Mouse (Mus musculus) midbrain, embryonic 14.5 days (tissue): ENCODE measurements around the gene Rtn1. TPM values are rescaled to one million over a fixed set of nuclear protein-coding genes. Genes with fewer than 3 reads are reported as not detected.

ENCODE experiments used
- ATAC-seq: fragments of 200-750 bp; cut with Nextera tagmentation; 2 replicates; pipeline ENCODE4 v1.8.0; 2017; ENCODE audit warnings: moderate number of reproducible peaks, moderate library complexity; ENCODE audit not compliant: low FRiP score, low TSS enrichment
- DNase-seq: peaks from one replicate; pipeline ENCODE4 v3.0.0-alpha.2; 2015
- H3K27ac ChIP-seq: fragments of 300-500 bp; sonication (generic); replicated peaks from 2 replicates; pipeline ENCODE4 v1.5.1; 2014; ENCODE audit warnings: mild to moderate bottlenecking, low read depth, low read length, moderate library complexity
- H3K27me3 ChIP-seq: fragments of 300-500 bp; sonication (generic); 2 replicates; pipeline ENCODE4 v1.6.1; 2014; ENCODE audit warnings: low read length, control low read depth, mixed read lengths; ENCODE audit not compliant: control insufficient read depth, insufficient read depth
- H3K36me3 ChIP-seq: fragments of 300-500 bp; sonication (generic); 2 replicates; pipeline ENCODE4 v1.6.1; 2014; ENCODE audit warnings: low read length, control low read depth; ENCODE audit not compliant: control insufficient read depth, insufficient read depth
- H3K4me1 ChIP-seq: fragments of 300-500 bp; sonication (generic); 2 replicates; pipeline ENCODE4 v1.6.1; 2014; ENCODE audit warnings: mild to moderate bottlenecking, antibody characterized with exemption, low read length, control low read depth; ENCODE audit not compliant: control insufficient read depth, insufficient read depth
- H3K4me2 ChIP-seq: fragments of 300-500 bp; sonication (generic); 2 replicates; pipeline ENCODE4 v1.6.1; 2014; ENCODE audit warnings: mild to moderate bottlenecking, low read length, moderate library complexity
- H3K4me3 ChIP-seq: fragments of 300-500 bp; sonication (generic); replicated peaks from 2 replicates; pipeline ENCODE4 v1.5.1; 2014; ENCODE audit warnings: low read depth, low read length
- H3K9ac ChIP-seq: fragments of 300-500 bp; sonication (generic); replicated peaks from 2 replicates; pipeline ENCODE4 v1.6.1; 2014; ENCODE audit warnings: mild to moderate bottlenecking, low read length, moderate library complexity
- H3K9me3 ChIP-seq: fragments of 300-500 bp; sonication (generic); 2 replicates; pipeline ENCODE4 v1.6.1; 2016; ENCODE audit warnings: low read length, control low read depth, mixed read lengths; ENCODE audit not compliant: control insufficient read depth
- WGBS: fragments of 180-500 bp; shearing (Covaris S2); extraction: QIAGEN DNeasy Blood & Tissue Kit; methylation state at CpG from one replicate; pipeline ENCODE4 v1.1.7; 2014; 5-methylcytosine and 5-hydroxymethylcytosine counted together
- polyA plus RNA-seq: library from polyadenylated mRNA; unstranded; fragments of >200 nt; fragmentation: Nextera tagmentation; extraction: Ambion mirVana; gene quantifications from 2 replicates; pipeline ENCODE4 v1.2.1, GENCODE M21; 2014

Gene Rtn1
- polyA plus RNA-seq, 1 experiment from 2014 or later, result 2,477 TPM

DNA sequence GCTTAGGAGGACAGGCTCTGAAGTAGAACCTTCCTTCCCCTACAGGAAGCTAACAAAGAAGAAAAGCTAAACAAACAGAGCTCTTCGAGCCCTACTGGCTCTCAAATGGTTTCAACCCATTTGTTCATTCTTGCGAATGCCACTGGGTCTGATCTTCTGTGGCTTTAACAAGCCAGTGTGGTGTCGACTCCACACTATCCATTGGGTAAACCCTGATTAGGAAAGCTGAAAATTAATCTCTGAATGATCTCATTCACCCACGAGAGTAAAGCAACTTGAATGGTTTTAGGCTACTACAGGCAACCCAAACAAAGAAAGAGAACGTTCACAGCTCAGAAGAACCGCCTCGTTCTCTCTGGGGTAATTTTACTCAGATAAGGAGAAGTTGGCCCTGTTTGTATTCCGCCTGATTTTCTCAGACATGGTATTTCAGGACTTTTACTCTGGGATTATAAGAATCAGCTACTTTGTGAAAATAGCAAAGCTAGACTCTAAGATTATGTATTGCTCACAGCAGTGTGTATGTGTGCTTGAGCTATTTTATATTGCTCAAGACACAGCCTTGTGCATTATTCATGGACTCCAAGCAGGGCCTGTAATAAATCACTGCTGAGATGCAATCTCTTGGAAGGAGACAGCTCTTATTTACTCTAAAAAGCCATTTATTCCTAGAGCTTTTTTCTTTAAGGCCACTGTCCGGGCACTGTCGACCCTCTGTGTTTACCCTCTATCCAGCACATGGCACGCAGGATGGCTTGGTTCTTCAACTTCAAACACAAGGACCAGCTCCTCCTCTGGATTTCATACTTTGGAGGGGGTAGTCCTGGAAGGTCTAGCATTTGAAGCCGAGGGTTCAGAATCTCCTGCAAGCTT, 43.4 kb downstream of the Rtn1 start:
- peaks cover 24% of the 10 kb centered on the region for H3K4me1 ChIP-seq
- H3K27me3 ChIP-seq, result no peaks in the 10 kb centered on the region
- DNase-seq (peak; percentile 58), ATAC-seq (no peak; the same call in 1 of the 2 replicates)
- H3K4me3 ChIP-seq, result no peak overlapping the region
- no peaks in the 10 kb centered on the region for H3K36me3 ChIP-seq
- no peak overlapping the region for H3K9ac ChIP-seq
- no peaks in the 10 kb centered on the region for H3K9me3 ChIP-seq
- peak overlapping the region; percentile 74 for H3K27ac ChIP-seq
- 36% methylated on average over 12 of the region's 12 CpGs for WGBS
- no peak overlapping the region for H3K4me2 ChIP-seq

DNA sequence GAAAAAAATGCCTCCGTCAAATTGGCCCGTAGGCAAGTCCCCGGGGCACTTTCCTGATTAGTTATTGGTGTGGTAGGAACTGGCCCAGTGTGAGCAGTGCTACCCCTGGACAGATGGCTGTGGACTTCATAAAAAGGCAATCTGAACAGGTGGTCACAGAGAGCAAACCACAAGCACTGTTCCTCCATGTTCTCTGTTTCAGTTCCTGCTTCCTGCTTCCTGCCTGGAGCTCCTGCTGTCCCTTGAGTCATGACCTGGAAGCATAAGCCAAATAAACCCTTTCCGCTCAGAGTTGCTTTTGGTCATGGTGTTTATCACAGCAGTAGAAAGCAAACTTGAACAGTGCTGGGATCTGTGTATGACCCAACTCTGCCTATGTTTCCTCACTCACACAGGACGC, 44.3 kb downstream of the Rtn1 start:
- Histone ChIP-seq H3K4me3 (no peak overlapping the region), H3K4me2 (no peak overlapping the region), H3K9me3 (no peaks in the 10 kb centered on the region), H3K27me3 (no peaks in the 10 kb centered on the region), H3K36me3 (no peaks in the 10 kb centered on the region), H3K9ac (no peak overlapping the region), H3K27ac (peak overlapping the region; percentile 74; the same call in 1 of the 2 replicates), H3K4me1 (peaks cover 19% of the 10 kb centered on the region)
- ATAC-seq, result no peak
- 85% methylated on average over 5 of the region's 5 CpGs for WGBS
- DNase-seq, result no peak

DNA sequence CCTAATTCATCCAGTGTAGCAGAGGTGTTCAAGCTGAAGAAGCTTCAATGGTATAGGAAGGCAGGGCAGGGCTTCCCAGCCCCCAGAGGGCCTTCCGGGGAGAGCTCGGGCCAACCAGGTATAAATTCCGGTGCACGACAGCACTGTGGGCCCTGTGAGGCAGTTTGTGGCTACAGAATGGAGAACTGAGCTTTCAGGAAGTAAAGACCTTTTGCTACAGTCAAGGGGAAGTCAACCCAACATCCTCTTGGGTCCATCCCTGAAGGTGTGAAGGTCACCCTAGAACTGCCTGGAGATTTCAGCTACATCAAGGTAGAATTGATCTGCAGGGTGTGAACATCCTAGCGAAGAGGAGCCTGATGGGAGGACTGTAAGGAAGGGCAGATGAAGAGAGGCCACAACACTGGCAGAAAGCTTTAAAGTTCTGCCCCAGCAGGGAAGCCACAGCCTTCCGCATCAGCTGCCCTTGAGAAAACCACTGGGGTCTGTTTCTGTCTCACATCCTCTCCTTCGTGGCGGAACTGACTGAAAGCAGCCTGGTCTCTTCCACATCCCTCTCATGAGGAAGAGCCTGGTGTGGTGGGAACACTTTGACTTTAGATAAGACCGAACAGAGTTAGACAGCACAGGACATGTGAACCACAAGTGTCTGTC, 47.0 kb downstream of the Rtn1 start:
- Histone ChIP-seq H3K27me3 (no peaks in the 10 kb centered on the region), H3K27ac (no peak overlapping the region), H3K9ac (no peak overlapping the region), H3K9me3 (no peaks in the 10 kb centered on the region), H3K4me2 (no peak overlapping the region), H3K4me1 (peaks cover 19% of the 10 kb centered on the region), H3K4me3 (no peak overlapping the region), H3K36me3 (no peaks in the 10 kb centered on the region)
- ATAC-seq, result no peak
- WGBS, result 81% methylated on average over 9 of the region's 9 CpGs
- DNase-seq, result no peak

DNA sequence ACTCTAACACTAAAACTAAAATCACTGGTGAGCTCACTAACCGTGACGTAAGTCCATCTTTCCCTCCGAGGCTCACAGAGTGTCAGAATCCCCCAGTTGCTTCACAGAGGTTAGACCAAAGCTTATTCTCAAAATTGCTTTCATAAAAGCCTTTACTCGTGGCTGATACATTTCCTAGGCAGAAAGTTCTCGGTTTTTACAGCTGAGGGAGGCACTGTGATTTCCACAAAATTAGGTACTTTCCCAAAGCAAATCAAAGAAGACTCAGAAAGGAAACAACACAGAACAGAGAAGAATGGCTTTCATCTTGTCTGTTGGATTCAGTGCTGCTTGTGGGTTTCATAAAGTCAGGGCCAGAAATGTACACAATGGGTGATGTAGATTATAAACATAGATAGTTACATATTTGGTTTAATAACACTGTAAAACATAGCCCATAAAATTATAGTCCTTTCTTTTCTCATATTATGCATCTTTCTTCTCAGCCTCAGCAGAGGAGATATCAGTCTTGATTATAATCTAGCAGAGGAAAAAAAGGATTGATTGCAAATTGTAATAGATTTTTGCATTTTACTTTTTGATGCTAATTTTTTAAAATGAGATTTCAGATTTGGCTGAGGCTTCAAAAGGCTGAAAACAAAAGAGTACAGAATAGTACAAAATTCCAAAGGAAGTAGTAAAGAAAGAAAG, 47.8 kb downstream of the Rtn1 start:
- no peaks in the 10 kb centered on the region for H3K9me3 ChIP-seq
- peaks cover 12% of the 10 kb centered on the region for H3K4me1 ChIP-seq
- no peak overlapping the region for H3K27ac ChIP-seq
- no peak overlapping the region for H3K4me3 ChIP-seq
- H3K4me2 ChIP-seq, result no peak overlapping the region
- no peak for DNase-seq
- H3K9ac ChIP-seq, result no peak overlapping the region
- no peak for ATAC-seq
- no peaks in the 10 kb centered on the region for H3K27me3 ChIP-seq
- WGBS, result 72% methylated on average over 5 of the region's 5 CpGs
- H3K36me3 ChIP-seq, result no peaks in the 10 kb centered on the region

DNA sequence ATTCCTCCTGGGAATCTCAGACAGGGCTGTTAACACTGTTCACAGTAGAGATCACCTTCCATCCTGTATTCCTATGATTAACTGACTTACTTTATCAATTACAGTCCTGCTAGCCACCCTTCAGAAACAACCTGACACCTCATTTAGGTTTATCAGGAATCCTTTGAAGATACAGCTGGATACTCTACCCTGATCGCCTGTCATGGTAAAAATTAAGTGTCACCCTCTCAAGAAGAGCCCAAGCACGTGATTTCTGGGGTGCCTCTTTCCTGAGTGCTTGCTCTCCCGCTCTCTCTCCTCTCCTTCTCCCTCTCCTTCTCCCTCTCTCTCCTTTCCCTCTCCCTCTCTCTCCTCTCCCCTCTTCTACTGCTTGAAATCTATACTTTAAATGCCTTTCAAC, 49.0 kb downstream of the Rtn1 start:
- Histone ChIP-seq H3K27me3 (no peaks in the 10 kb centered on the region), H3K36me3 (no peaks in the 10 kb centered on the region), H3K27ac (no peak overlapping the region), H3K9ac (no peak overlapping the region), H3K9me3 (no peaks in the 10 kb centered on the region), H3K4me2 (no peak overlapping the region), H3K4me3 (no peak overlapping the region), H3K4me1 (peaks cover under 1% of the 10 kb centered on the region; the same call in 1 of the 2 replicates)
- WGBS, result 79% methylated on average over 3 of the region's 3 CpGs
- no peak for DNase-seq
- ATAC-seq, result no peak

DNA sequence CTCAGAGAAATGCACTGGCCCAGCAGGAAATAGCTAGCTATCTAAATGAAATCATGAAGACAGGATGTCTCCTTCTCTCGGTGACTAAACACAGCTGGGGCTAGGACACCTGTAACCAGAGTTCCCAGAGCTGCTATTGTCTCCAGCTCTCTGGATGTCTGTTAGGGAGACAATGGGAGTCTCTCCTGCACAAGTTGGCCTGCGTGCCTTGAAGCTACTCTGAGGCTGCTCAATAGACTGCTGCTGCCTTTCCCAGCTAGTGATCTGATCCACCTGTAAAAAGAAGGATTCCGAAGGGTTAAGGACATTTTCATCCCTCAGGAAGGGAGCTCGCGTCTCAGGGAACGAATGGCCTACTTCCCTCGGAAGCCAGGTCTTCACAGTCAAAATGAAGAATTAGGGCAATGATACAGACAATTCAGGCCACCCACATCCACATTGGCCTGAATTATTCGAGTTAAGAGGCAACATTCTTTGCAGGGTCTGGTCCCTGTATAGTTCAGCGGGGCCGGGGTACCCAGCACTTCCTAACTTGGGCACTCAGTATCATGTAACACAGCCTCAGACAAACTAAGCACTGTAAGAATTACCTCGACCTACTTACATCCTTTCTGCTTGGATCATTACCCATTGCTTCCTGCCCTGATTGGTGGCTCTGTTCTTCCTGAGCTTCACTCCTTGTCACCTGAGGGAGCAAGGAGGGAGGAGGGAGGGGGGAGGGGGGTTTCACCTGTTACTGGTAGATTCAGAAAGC, 51.0 kb downstream of the Rtn1 start:
- H3K4me2 ChIP-seq, result no peak overlapping the region
- 55% methylated on average over 11 of the region's 11 CpGs for WGBS
- H3K27ac ChIP-seq, result no peak overlapping the region; the same call in 1 of the 2 replicates
- DNase-seq, result peak; percentile 19
- ATAC-seq, result no peak
- H3K9ac ChIP-seq, result no peak overlapping the region
- no peaks in the 10 kb centered on the region for H3K9me3 ChIP-seq
- H3K36me3 ChIP-seq, result no peaks in the 10 kb centered on the region
- no peaks in the 10 kb centered on the region for H3K27me3 ChIP-seq
- no peak overlapping the region for H3K4me3 ChIP-seq
- no peaks in the 10 kb centered on the region; the same call in 1 of the 2 replicates for H3K4me1 ChIP-seq

DNA sequence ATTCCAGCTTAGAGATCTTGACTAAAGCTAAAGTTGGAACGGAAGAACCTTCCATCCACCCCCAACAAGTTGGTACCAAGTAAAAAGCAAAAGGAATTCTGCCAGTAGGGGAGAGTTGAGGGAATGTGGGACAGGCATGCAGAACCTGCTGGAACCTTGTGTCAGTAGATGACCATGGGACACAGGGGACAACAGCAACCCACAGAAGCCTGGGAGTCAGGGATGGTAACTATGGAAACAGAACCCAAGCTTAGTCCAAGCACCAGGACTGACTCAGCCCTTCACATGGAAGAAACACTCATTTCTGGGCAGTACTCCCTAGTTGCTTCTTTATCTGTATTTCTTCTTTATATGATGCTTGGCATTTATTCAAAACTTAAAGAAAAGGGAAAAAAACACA, 54.6 kb downstream of the Rtn1 start:
- Histone ChIP-seq H3K27me3 (no peaks in the 10 kb centered on the region), H3K36me3 (no peaks in the 10 kb centered on the region), H3K4me2 (no peak overlapping the region), H3K9me3 (no peaks in the 10 kb centered on the region), H3K4me3 (no peak overlapping the region), H3K27ac (no peak overlapping the region), H3K4me1 (no peaks in the 10 kb centered on the region; the same call in 1 of the 2 replicates), H3K9ac (no peak overlapping the region)
- ATAC-seq (no peak), DNase-seq (no peak)
- 97% methylated on average over 1 of the region's 1 CpGs for WGBS

DNA sequence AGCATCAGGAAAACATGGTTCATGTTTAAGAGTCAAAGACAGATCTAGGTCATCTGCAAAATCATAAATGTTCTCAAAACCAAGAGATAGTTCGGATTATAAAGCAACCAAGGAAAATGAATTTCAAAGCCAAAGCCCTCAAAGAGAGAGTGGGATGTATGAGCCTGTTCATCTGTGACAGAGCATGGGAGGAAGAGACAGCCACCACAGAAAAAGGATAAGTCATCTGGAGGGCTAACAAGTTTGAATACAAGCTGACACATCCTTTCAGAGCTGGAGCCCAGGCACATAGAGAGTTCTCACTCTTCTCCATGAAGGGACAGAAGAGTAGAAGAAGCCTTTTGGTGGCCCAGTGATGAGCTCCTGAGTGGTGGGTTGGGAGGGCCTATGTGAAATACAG, 55.3 kb downstream of the Rtn1 start:
- H3K9ac ChIP-seq, result no peak overlapping the region
- H3K36me3 ChIP-seq, result no peaks in the 10 kb centered on the region
- no peaks in the 10 kb centered on the region; the same call in 1 of the 2 replicates for H3K4me1 ChIP-seq
- ATAC-seq (no peak), DNase-seq (no peak)
- no peaks in the 10 kb centered on the region for H3K9me3 ChIP-seq
- H3K27ac ChIP-seq, result no peak overlapping the region
- H3K4me3 ChIP-seq, result no peak overlapping the region
- WGBS, result 82% methylated on average over 1 of the region's 1 CpGs
- H3K27me3 ChIP-seq, result no peaks in the 10 kb centered on the region
- no peak overlapping the region for H3K4me2 ChIP-seq
